Mouse (Mus musculus) regulatory T cell (primary cell): ENCODE results near the gene Sppl3.

Source experiments
- in situ Hi-C: fragments of 300-600 bp; cut with MboI, MseI; formaldehyde crosslinking; loops from one replicate; pipeline ENCODE4 v1.15.1; 2025; ENCODE audit warnings: high pct_unique_total_duplicates

Gene Sppl3

DNA sequence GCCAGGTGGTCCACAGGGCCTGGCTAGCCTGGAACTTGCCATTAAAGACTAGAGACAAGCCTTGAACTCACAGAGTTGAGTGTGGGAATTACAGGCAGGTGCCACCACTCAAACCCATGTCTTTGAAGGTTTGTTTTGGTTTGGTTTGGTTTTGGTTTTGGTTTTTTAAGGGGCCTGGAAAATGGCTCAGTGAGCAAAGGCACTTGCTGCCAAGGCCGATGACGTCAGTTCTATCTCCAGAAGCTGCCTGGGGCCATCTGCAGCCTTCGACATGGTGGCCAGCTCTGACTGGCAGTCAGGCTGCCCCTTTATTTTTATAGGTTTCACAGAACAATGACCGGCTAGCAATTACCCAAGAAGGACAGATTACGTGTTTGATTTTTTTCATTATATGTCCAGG is 110.0 kb downstream of the Sppl3 start:
- in situ Hi-C loops: no loop called here

DNA sequence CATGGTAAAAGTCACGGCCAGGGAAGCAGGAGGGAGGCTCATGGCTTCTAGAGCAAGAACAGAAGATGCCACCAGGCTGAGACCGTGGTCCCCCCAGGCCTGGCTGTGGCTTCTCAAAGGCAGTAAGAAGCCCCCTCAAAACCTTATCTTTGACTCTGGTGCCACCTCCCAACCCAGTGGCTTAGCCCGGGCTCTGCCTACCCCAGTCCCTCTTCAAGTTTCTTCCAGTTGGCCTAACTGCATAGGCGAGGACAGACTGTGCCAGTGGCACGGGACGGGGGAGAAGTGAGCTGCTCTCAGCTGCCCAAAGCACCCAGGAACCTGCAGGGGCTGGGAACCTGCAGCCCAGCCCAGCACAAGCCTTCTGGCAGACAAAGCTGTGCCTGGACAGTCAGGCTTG is 113.8 kb downstream of the Sppl3 start:
- in situ Hi-C loops: loop anchor here (5.0 kb wide), 3 partner anchors 38 to 113 kb away; partner anchors contain the start of gene Pop5

DNA sequence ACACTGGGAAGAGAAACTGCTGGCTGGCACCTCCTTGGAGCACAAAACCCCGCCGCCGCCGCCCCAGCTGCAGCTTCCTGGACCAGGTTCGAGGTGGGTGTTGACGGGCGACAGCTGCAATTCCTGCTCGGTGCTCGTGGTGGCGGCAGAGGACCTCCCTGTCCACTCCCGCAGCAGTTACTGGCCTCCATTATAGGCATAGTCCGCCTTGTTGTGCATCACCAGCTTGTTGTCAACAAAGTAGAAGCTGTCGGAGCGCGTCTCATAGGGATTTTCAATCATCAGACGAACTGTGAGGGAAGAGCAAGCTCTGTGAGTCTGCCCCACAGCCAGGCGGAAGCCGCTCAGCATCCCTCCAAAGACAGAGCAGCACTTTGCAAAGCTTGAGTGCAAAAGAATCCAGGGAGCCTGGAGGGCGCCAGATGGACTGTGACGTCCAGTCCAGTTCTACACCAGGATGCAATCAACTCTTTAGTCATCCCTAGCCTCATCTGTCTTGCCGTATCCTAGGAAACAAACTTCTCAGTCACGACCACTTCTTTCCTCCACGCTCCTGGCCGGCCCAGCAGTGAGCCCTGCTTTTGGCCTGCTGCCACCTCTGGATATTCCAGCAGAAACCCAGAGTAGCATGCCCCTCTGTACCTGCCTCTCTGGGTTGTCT is 114.4 kb downstream of the Sppl3 start:
- in situ Hi-C loops: loop anchor here (5.0 kb wide), 3 partner anchors 37 to 112 kb away; partner anchors contain the start of gene Pop5

DNA sequence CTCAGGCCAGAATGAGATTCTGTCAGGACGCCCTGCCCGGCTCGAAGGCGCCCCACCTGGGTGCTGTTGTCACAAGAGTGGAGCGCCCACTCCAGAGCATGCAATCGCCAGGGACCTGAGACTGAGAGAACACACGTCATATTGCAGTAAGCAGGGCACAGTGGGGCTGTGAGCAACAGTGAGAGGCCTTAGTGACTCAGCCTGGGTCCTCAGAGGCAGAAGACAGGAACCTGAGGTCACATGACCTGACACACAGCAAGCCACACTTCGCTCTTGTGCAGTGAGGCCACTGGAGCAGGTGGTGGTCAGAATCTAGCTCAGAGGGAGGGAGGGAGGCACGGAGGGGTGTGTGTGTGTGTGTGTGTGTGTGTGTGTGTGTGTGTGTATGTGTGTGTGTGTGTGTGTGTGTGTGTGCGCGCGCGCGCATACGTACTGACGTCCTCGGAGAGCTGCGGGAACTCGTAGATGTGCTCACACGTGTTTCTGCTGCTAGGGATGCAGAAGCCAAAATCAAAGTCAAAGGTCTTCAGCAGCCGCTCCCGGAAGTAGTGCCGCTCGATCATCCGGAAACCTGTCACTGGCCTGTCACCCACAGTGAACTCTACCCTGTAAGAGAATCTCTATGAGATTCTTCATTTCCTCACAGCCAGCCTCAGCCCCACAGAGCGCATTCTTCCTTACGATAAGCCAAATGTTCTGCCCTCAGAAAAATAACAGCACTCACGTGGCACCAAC is 115.8 kb downstream of the Sppl3 start:
- in situ Hi-C loops: loop anchor here (5.0 kb wide), 3 partner anchors 36 to 111 kb away; partner anchors contain the start of gene Pop5

DNA sequence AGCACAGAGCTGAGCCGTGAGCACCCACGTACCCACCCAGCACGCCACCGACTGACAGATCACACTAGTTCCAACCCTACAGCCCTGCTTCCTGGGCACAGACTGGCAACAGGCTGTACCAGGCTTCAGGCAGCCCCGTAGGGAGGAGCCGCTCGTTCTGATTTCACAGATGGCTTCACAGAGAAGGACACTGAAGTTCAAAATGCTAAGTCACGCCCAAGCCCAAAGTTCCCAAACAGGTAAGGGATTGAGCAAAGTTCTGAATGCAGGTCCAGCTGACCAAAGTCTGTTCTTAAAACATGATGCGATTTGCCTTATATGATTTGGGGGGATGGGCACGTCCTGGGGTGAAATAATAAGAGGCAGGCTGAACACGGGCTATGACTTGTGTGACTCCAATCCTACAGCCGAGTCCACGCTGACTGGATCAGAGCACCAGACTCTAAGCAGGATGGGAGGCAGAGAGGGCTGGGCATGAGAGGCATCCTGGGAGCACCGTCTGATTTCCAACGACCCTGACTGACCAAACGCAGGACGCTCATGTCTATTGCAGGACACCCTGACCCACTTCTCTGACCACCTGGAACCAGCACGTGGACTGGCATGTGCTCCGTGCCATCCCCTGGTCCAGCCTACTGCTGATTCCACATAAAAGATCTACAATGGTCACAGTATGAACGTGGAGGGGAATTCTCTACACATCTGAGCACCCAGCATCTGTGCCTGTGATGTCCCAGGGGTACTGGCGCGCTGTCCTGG is 116.7 kb downstream of the Sppl3 start:
- in situ Hi-C loops: loop anchor here (5.0 kb wide), 3 partner anchors 35 to 110 kb away; partner anchors contain the start of gene Pop5

DNA sequence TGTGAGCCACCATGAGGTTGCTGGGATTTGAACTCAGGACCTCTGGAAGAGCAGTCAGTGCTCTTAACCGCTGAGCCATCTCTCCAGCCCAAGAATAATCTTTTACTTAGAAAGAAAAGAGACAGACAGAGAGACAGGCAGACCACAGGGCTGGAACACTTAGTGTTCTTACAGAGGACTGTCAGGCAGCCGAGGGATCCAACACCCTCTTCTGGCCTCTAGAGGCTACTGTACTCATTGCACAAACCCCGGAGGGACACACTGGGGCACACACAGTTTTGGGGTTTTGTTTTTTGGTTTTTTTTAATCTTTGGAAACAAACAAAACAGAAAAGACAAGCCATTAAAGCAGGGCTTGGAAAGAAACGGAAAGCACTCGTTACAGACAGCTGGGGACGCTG is 118.4 kb downstream of the Sppl3 start:
- in situ Hi-C loops: loop anchor here (5.0 kb wide), 3 partner anchors 33 to 108 kb away; partner anchors contain the start of gene Pop5

DNA sequence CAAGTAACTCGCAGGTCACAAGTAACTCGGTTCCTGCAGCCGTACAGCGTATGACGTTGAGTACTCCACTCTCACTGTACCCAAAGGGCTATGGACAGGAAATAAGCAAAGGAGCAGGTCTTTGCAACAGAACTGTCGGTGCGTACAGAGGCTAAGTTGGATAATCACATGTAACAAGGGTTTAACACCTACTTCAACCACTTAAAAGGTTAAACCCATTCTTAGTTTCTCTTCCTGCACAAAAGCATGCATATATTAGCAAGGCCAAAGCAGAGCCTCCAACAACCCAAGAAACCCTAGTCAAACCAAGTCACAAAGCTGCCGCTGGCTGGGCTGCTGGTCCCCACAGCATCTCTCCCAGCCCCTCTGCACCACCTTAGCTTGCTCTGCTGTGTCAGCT is 121.5 kb downstream of the Sppl3 start:
- in situ Hi-C loops: no loop called here

DNA sequence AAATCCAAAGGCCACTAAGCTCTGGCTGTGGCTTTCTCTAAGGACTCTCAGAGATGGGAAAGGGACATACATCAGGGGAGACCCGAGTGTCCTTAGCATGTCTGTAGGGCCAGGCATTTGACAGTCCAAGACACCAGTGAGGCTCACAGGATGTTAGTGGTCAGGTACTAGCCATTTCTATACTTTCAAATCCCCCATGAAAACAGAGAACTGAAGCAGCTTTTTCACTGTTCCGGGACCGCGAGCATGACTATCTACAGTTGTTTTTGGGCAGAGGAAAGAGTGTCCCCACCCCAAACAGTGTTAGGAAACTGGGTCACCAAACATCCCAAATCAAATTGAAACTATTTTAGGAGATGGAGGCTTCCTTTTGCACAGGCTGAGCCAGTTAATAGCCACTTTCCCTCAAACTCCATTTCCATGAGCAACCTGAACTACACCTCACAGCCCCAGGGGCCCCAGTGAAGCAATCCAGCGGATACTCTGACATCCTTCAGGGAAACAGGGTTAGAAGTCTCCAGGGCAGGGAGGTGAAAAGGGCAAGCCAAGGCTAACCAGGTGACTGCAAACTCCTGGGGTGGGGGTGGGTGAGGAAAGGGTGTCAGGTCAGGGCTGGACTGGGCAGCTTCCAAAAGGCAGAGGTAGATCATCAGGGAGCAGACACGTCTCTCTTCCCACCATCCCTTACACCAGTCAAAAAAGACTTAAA is 122.6 kb downstream of the Sppl3 start:
- in situ Hi-C loops: no loop called here

DNA sequence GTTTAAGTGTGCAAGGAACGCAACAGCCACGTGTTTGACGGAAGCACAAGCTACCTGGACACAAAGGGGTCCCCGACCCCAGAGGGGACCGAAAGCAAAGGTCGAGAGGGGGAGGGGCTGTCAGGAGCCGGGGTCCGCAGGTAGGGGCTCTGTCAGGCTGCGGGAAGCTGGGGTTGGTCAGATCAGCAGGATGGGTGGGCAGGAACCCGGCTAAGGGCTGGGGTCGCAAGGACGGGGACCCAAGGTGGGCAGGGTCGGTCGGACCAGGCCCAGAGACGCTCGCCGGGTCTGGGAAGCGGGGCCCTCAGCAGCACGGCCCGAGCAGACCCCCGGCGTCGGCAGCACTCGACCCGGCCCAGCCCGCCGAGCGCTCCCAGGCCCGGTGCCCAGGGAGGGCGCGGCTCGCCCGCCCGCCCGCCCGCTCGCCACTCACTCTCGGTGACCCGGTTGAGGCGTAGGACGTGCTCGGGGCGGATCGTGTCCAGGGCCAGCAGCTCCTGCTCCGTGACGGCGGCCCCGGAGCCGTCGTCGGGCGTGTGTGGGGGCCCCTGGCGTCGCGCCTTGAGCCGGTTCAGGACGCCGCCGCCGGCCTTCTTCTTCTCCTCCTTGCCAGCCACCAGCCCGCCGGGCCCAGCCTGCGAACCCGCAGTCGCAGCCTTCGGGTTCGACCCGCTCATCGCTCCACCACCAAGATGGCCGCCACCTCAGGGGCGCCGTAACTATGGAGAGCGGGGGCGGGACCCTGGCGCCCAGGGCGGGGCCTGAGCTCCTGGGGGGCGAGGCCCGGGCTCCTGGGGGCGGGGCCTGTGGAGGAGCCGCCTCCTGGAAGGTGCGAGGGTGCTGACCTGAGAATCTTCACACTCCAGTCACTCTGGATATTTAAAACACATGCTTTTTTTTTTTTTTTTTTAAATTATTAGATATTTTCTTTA is 123.6 kb downstream of the Sppl3 start, which contains the start of gene Unc119b:
TSS of gene Unc119b (minus strand) at position 742 of the 932 bp plus-strand sequence.
- in situ Hi-C loops: no loop called here

DNA sequence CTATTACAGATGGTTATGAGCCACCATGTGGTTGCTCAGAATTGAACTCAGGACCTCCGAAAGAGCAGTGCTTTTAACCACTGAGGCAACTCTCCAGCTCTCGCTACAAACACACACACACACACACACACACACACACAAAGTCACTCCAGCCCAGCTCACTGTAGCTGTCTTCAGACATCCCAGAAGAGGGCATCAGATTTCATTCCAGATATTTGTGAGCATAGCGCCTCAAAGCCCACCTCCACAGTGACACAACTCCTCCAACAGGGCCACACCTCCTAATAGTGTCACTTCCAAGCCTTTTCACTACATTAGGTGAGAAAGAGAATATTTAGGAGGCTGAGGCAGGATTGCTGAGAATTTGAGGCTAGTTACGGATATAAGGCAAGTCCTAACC is 128.2 kb downstream of the Sppl3 start:
- in situ Hi-C loops: no loop called here

DNA sequence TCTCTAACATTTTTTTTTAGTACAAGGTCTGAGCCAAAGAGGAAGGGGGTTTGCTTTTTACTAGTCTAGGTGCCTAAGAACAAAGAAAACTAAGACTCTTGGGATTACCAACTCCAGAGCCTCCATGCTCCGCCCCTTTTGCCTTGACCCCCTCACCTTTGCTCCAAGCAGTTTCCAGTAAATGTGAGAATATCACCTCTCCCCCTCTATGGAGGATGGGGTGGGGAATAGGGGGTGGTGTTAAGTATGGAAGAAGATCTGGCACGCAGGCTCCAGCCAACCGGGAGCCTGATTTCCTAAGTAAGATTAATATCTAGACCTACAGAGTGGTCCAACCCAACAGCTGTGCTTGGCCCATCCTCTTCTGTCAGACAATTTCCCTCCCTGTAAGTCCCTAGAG is 129.8 kb downstream of the Sppl3 start:
- in situ Hi-C loops: no loop called here

DNA sequence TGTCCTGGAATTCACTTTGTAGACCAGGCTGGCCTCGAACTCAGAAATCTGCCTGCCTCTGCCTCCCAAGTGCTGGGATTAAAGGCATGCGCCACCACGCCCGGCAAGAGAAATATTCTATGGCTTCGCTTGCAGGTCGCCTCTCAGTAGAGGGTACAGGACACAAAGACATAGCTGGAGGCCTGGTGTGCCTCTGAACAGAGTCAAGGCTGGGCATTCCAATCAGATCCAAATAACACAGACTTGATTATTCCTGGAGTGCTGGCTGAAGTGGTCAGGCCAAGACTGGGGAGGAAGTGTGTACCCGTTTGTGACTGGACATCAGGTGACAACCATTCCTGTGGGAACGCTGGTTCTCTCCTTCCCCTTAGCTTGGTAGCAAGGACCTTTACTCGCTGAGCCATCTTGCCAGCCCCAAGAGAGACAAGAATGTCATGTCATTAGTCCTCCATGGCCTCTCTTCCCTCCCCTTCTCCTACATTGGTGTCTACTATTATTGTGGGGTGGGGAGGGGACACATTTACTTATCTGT is 131.3 kb downstream of the Sppl3 start:
- in situ Hi-C loops: no loop called here

DNA sequence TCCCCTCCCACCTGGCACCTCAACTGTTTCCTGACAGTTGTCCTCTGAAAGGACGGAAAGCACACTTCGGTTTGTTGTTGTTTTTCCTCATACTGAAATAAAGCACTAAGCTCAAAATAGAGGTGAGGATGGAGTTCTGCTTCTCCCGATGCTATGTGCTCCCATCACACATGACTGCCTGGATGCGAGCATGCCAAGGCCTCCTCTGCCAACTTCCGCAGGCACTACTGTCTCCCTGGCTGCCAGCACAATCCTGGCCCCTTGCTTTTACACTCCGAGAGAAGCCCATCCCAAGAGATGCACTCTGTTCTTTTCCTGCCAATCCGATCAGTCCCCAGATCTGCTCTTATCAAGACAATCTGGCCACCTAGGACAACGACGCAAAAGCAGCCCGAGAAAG is 132.6 kb downstream of the Sppl3 start:
- in situ Hi-C loops: no loop called here

DNA sequence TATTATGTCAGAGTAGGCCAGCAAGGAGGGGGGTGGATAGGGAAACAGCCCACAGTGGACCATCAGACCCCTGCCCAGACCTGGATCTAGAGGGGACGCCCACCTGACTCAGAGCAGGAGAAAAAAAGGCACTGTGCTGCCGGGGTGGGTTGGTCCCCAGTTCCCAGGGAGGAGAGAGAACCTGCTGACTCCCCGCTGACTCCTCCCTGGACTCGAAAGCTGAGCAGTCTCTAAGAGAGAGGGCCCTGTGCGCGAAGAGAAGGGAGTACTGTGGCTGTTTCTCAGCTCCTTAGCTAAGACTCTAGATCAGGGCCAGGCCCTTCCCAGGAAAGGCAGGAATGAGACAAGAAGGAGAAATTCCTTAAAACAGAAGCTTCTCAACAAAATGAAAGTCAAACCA is 133.5 kb downstream of the Sppl3 start:
- in situ Hi-C loops: no loop called here

DNA sequence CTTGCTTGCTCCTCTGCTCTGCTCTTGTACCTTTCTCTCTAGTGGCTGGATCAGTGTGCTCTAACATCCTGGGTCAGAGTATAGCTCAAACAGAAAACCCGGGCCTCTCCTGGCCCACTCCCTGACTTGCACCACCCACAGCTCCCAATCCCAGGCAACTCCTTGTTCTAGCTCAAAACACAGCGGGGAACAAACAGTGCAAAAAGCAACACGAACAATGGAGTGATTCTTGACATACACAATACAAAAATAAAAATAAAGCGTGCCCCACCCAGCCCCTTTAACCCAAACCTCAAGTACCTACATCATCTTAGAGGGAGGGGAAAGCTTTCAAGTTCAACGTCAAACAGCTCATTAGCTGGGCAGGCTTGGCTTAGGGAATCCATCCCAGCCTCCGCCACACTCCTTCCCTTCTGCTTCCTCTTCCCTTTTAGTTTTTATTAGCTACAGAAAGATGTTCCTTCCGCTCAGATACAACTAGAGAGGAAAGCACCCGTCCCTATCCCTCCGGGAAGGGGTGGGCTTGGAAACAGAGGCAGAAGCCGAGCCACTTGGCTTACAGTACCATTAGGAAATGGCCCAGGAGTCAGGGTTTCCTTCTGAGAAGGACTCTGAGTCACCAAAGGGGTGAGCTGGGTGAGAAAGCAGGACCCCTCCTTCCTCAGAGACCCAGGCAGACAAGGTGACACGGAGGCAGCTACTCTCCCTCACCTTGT is 134.5 kb downstream of the Sppl3 start:
- in situ Hi-C loops: no loop called here

DNA sequence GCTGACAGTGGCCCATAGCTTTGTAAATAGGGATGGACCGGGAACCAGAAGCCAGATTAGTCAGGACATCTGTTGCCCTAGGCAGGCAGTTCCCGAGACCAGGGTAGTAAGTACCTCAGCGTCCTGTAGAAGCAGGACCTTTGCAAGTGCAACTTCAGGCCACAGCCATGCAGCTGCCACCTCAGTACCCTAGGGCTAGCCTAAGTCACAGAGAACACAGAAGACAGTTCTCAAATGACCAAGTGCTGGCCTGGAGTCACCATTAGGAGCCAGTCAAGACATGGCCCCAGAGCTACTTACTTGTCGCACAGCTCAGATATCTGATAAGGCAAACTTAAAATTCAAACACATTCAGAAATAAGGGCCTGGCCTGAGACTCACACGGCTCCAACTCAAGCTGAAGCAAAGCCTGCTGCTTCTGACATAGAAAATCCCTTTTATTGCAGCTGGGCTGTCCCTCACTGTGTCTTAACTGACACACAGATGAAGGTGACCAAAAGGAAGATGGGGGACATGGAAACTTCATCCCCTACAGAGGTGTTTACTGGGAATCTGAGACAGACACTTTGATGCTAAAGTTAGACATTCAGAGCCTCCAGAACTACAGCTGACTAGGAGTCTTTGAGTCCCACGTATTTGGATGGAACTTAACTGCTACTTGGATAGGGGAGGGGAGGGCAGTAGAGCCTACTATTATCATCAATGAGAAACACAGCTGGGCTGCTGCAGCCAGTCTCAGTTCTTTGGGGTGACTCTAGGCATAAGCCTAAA is 135.2 kb downstream of the Sppl3 start:
- in situ Hi-C loops: no loop called here

DNA sequence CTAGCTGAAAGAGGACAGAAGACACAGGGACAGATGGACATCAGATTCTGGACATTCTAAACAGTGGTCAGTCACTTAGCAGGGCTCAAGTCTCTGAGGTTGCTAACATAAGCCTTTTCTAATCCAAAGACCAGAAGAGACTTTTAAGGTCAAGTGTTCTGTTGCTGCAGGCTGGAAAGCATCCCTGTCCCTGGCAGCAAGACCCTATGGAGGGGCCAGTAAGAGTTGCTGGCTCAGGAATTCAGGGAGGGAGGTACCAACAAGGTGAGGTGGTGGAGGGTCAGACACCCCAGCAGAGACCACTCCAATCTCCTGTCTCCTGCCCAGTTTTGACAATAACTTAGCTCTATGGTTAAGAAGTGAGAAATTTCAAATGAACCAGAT is 135.8 kb downstream of the Sppl3 start:
- in situ Hi-C loops: no loop called here

DNA sequence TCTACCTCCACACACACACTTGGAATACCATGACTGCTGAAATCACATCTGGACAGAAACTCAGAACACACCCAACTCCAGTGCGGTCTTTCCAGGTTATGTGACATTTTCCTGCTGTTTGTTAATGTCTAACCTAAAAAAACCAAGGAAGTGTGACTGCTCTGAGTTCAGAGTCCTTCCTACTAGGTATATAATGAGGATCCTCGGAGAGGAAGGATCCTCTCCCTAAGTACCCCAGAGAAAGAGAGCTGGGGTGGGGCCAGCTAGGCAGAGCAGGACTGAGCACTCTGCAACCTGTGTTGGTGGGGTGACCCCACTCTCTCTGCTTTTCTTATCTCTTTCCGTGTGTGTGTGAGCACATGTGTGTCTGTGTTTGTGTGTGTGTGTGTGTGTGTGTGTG is 136.5 kb downstream of the Sppl3 start:
- in situ Hi-C loops: no loop called here

DNA sequence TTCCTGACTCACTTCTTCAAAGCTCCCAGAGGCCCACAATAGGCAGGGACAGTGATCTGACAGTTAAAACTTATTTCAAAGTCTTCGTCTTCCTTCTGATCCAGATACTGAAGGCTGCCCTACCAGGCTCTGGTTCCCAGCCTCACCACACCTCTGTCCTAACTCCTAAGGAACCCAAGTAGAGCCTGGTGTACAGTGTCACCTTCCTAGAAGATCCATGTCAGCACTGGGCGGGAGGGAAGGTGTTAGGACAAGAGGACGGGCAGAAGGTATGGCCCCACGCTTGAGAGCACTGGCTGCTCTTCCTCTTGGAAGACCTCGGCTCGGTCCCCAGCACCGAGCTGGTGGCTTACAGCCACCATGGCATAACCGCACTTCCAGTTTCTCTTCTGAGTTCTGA is 137.4 kb downstream of the Sppl3 start:
- in situ Hi-C loops: no loop called here
